Mouse (Mus musculus): ENCODE measurements around the gene Mia2. TPM values are rescaled to one million over a fixed set of nuclear protein-coding genes. Genes with fewer than 3 reads are reported as not detected.

Gene Mia2
- polyA plus RNA-seq, 1 experiment = 32.8 TPM

GRCm38 (mm10) chr12:59177814-59178213, 82.2 kb downstream of the Mia2 start:
- Histone ChIP-seq H3K4me1 (ENCODE audit: control insufficient read depth, insufficient read depth, low read length) (no peaks in the 10 kb centered on the region), H3K4me3 (replicated peaks; ENCODE audit: extremely low read depth, low read depth, low read length) (no peak overlapping the region)
- whole genome bisulfite sequencing = 89% methylated on average over 3 of the region's 3 CpGs
- TF ChIP-seq POLR2A (IDR thresholded peaks at IDR 0.05; ENCODE audit: borderline replicate concordance, extremely low read depth, low read depth, low read length) = no peak
- TF ChIP-seq CTCF (IDR thresholded peaks at IDR 0.05; ENCODE audit: insufficient read depth, low read length) = no peak
- DNase-seq = no peak

- TF ChIP-seq CTCF (IDR thresholded peaks at IDR 0.05; ENCODE audit: insufficient read depth, low read length) = no peak
- TF ChIP-seq POLR2A (IDR thresholded peaks at IDR 0.05; ENCODE audit: borderline replicate concordance, extremely low read depth, low read depth, low read length) = no peak
- WGBS = 73% methylated on average over 12 of the region's 12 CpGs
- DNase-seq = no peak
- no peak overlapping the region for H3K4me3 ChIP-seq (replicated peaks; ENCODE audit: extremely low read depth, low read depth, low read length)
- H3K4me1 ChIP-seq (ENCODE audit: control insufficient read depth, insufficient read depth, low read length) = no peaks in the 10 kb centered on the region
Observed at GRCm38 (mm10) chr12:59188086-59188682, 92.6 kb downstream of the Mia2 start.

- no peak for TF ChIP-seq CTCF (IDR thresholded peaks at IDR 0.05; ENCODE audit: insufficient read depth, low read length)
- TF ChIP-seq POLR2A (IDR thresholded peaks at IDR 0.05; ENCODE audit: borderline replicate concordance, extremely low read depth, low read depth, low read length) = no peak
- H3K4me1 ChIP-seq (ENCODE audit: control insufficient read depth, insufficient read depth, low read length) = no peaks in the 10 kb centered on the region
- WGBS = 77% methylated on average over 3 of the region's 3 CpGs
- DNase-seq = no peak
- no peak overlapping the region for H3K4me3 ChIP-seq (replicated peaks; ENCODE audit: extremely low read depth, low read depth, low read length)
Observed at GRCm38 (mm10) chr12:59193637-59194036, 98.0 kb downstream of the Mia2 start.

GRCm38 (mm10) chr12:59194341-59195003, 98.9 kb downstream of the Mia2 start:
- H3K4me1 ChIP-seq (ENCODE audit: control insufficient read depth, insufficient read depth, low read length) = no peaks in the 10 kb centered on the region
- DNase-seq = no peak
- no peak overlapping the region for H3K4me3 ChIP-seq (replicated peaks; ENCODE audit: extremely low read depth, low read depth, low read length)
- WGBS = 70% methylated on average over 9 of the region's 9 CpGs
- TF ChIP-seq POLR2A (IDR thresholded peaks at IDR 0.05; ENCODE audit: borderline replicate concordance, extremely low read depth, low read depth, low read length) (no peak), CTCF (IDR thresholded peaks at IDR 0.05; ENCODE audit: insufficient read depth, low read length) (no peak)

- WGBS = 71% methylated on average over 4 of the region's 4 CpGs
- no peak for DNase-seq
- TF ChIP-seq POLR2A (IDR thresholded peaks at IDR 0.05; ENCODE audit: borderline replicate concordance, extremely low read depth, low read depth, low read length) = no peak
- no peak for TF ChIP-seq CTCF (IDR thresholded peaks at IDR 0.05; ENCODE audit: insufficient read depth, low read length)
- no peaks in the 10 kb centered on the region for H3K4me1 ChIP-seq (ENCODE audit: control insufficient read depth, insufficient read depth, low read length)
- H3K4me3 ChIP-seq (replicated peaks; ENCODE audit: extremely low read depth, low read depth, low read length) = no peak overlapping the region
Observed at GRCm38 (mm10) chr12:59195065-59195464, 99.5 kb downstream of the Mia2 start.

GRCm38 (mm10) chr12:59195941-59196340, 100.3 kb downstream of the Mia2 start:
- TF ChIP-seq POLR2A (IDR thresholded peaks at IDR 0.05; ENCODE audit: borderline replicate concordance, extremely low read depth, low read depth, low read length) (no peak), CTCF (IDR thresholded peaks at IDR 0.05; ENCODE audit: insufficient read depth, low read length) (no peak)
- Histone ChIP-seq H3K4me3 (replicated peaks; ENCODE audit: extremely low read depth, low read depth, low read length) (no peak overlapping the region), H3K4me1 (ENCODE audit: control insufficient read depth, insufficient read depth, low read length) (no peaks in the 10 kb centered on the region)
- 85% methylated on average over 4 of the region's 4 CpGs for WGBS
- no peak for DNase-seq

- TF ChIP-seq CTCF (IDR thresholded peaks at IDR 0.05; ENCODE audit: insufficient read depth, low read length) = no peak
- TF ChIP-seq POLR2A (IDR thresholded peaks at IDR 0.05; ENCODE audit: borderline replicate concordance, extremely low read depth, low read depth, low read length) = no peak
- H3K4me3 ChIP-seq (replicated peaks; ENCODE audit: extremely low read depth, low read depth, low read length) = no peak overlapping the region
- H3K4me1 ChIP-seq (ENCODE audit: control insufficient read depth, insufficient read depth, low read length) = no peaks in the 10 kb centered on the region
- no peak for DNase-seq
- WGBS = 49% methylated on average over 4 of the region's 4 CpGs
Observed at GRCm38 (mm10) chr12:59198750-59199149, 103.2 kb downstream of the Mia2 start.

- DNase-seq = no peak
- Histone ChIP-seq H3K4me1 (ENCODE audit: control insufficient read depth, insufficient read depth, low read length) (no peaks in the 10 kb centered on the region), H3K4me3 (replicated peaks; ENCODE audit: extremely low read depth, low read depth, low read length) (no peak overlapping the region)
- WGBS = 88% methylated on average over 2 of the region's 2 CpGs
- TF ChIP-seq CTCF (IDR thresholded peaks at IDR 0.05; ENCODE audit: insufficient read depth, low read length) = no peak
- TF ChIP-seq POLR2A (IDR thresholded peaks at IDR 0.05; ENCODE audit: borderline replicate concordance, extremely low read depth, low read depth, low read length) = no peak
Observed at GRCm38 (mm10) chr12:59199361-59199760, 103.8 kb downstream of the Mia2 start.

GRCm38 (mm10) chr12:59205571-59205970, 110.0 kb downstream of the Mia2 start:
- no peak overlapping the region for H3K4me3 ChIP-seq (replicated peaks; ENCODE audit: extremely low read depth, low read depth, low read length)

More at GRCm38 (mm10) chr12:59205571-59205970, 110.0 kb downstream of the Mia2 start:
- DNase-seq = no peak
- TF ChIP-seq CTCF (IDR thresholded peaks at IDR 0.05; ENCODE audit: insufficient read depth, low read length) = no peak
- no peak for TF ChIP-seq POLR2A (IDR thresholded peaks at IDR 0.05; ENCODE audit: borderline replicate concordance, extremely low read depth, low read depth, low read length)
- H3K4me1 ChIP-seq (ENCODE audit: control insufficient read depth, insufficient read depth, low read length) = peaks cover 5% of the 10 kb centered on the region
- 93% methylated on average over 6 of the region's 6 CpGs for WGBS
